Mouse (Mus musculus) lung, postnatal 0 days (tissue): ENCODE measurements around the gene Dnajc14.

Experiments used
- CTCF ChIP-seq: IDR thresholded peaks from 2 replicates; pipeline ENCODE4 v1.5.1; 2016; ENCODE audit warnings: antibody characterized with exemption, mild to moderate bottlenecking
- EP300 ChIP-seq: IDR thresholded peaks from 2 replicates; pipeline ENCODE4 v1.6.1; 2016; ENCODE audit warnings: antibody characterized with exemption, mild to moderate bottlenecking, control low read depth

DNA sequence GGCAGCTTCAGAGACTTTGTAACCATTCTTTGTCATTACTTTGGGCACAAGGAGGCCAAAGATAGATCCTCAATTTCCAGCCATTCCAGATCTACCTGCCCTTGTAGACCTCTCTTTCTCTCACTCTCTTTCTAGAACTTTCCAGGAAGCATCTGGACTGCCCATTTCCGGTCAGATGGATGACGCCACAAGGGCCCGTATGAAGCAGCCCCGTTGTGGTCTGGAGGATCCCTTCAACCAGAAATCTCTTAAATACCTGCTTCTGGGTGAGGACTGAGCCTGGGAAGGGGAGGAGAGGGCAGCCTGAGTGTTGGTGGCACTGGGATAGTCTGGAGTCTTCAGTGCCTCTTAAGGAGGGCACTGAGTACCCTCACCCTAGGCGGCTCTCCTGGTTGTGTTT, 9.5 kb upstream of the Dnajc14 start:
- TF ChIP-seq EP300 (no peak), CTCF (no peak)
